Mouse (Mus musculus) heart, adult 2 months (tissue): ENCODE measurements around the gene Alkbh3.

ENCODE experiments used
- CTCF ChIP-seq: fragments of 200-600 bp; IDR thresholded peaks from 2 replicates; pipeline ENCODE4 v1.8.1; 2022; ENCODE audit warnings: antibody characterized with exemption, mild to moderate bottlenecking, moderate library complexity
- POLR2A ChIP-seq: fragments of 200-500 bp; IDR thresholded peaks from 2 replicates; pipeline ENCODE4 v1.6.1; 2011; ENCODE audit warnings: mild to moderate bottlenecking, low read depth, low read length, control low read depth; ENCODE audit not compliant: insufficient read depth

- TF ChIP-seq CTCF (no peak), POLR2A (no peak)
Observed at GRCm38 (mm10) chr2:93956331-93956801, 54.2 kb downstream of the Alkbh3 start.
